Mouse (Mus musculus): ENCODE measurements around the gene Fbxl7. TPM values are rescaled to one million over a fixed set of nuclear protein-coding genes. Genes with fewer than 3 reads are reported as not detected.

The Fbxl7 gene
- total and polyA plus RNA-seq, 2 experiments = 0.70 to 1.8 TPM

GRCm38 (mm10) chr15:26688472-26689104 lies 206.8 kb downstream of the Fbxl7 start:
- H3K27me3 ChIP-seq (ENCODE audit: control insufficient read depth, insufficient read depth, low read length) = no peaks in the 10 kb centered on the region
- 82% methylated on average over 10 of the region's 10 CpGs for WGBS
- TF ChIP-seq POLR2A (IDR thresholded peaks at IDR 0.05; ENCODE audit: extremely low read depth, insufficient read depth, low read length) (no peak), CTCF (IDR thresholded peaks at IDR 0.05; ENCODE audit: low read depth, low read length) (no peak)
- H3K36me3 ChIP-seq (ENCODE audit: control insufficient read depth, insufficient read depth, low read length) = no peaks in the 10 kb centered on the region
- H3K27ac ChIP-seq (replicated peaks; ENCODE audit: insufficient read depth, low read depth, low read length) = no peak overlapping the region
- no peak for DNase-seq (ENCODE audit: extremely low read depth, low read depth, low spot score)
- H3K9ac ChIP-seq (ENCODE audit: low read depth, low read length) = no peak overlapping the region
- H3K4me3 ChIP-seq (ENCODE audit: insufficient read depth, low read depth, low read length) = no peak overlapping the region
- no peaks in the 10 kb centered on the region for H3K79me2 ChIP-seq (ENCODE audit: control insufficient read depth, insufficient read depth, low read length)
- no peaks in the 10 kb centered on the region for H3K4me1 ChIP-seq (ENCODE audit: control insufficient read depth, insufficient read depth, low read length)

- no peaks in the 10 kb centered on the region for H3K79me2 ChIP-seq (ENCODE audit: control insufficient read depth, insufficient read depth, low read length)
- H3K9ac ChIP-seq (ENCODE audit: low read depth, low read length) = no peak overlapping the region
- no peaks in the 10 kb centered on the region for H3K4me1 ChIP-seq (ENCODE audit: control insufficient read depth, insufficient read depth, low read length)
- WGBS = 83% methylated on average over 7 of the region's 7 CpGs
- no peak for TF ChIP-seq POLR2A (IDR thresholded peaks at IDR 0.05; ENCODE audit: extremely low read depth, insufficient read depth, low read length)
- TF ChIP-seq CTCF (IDR thresholded peaks at IDR 0.05; ENCODE audit: low read depth, low read length) = no peak
- no peak overlapping the region for H3K4me3 ChIP-seq (ENCODE audit: insufficient read depth, low read depth, low read length)
- DNase-seq (ENCODE audit: extremely low read depth, low read depth, low spot score) = no peak
- H3K27ac ChIP-seq (replicated peaks; ENCODE audit: insufficient read depth, low read depth, low read length) = no peak overlapping the region
- no peaks in the 10 kb centered on the region for H3K27me3 ChIP-seq (ENCODE audit: control insufficient read depth, insufficient read depth, low read length)
- H3K36me3 ChIP-seq (ENCODE audit: control insufficient read depth, insufficient read depth, low read length) = no peaks in the 10 kb centered on the region
Measured at GRCm38 (mm10) chr15:26687729-26688128, 207.7 kb downstream of the Fbxl7 start.

- no peaks in the 10 kb centered on the region for H3K79me2 ChIP-seq (ENCODE audit: control insufficient read depth, insufficient read depth, low read length)
- H3K4me3 ChIP-seq (ENCODE audit: insufficient read depth, low read depth, low read length) = no peak overlapping the region
- DNase-seq (ENCODE audit: extremely low read depth, low read depth, low spot score) = no peak
- no peaks in the 10 kb centered on the region for H3K36me3 ChIP-seq (ENCODE audit: control insufficient read depth, insufficient read depth, low read length)
- no peaks in the 10 kb centered on the region for H3K27me3 ChIP-seq (ENCODE audit: control insufficient read depth, insufficient read depth, low read length)
- H3K4me1 ChIP-seq (ENCODE audit: control insufficient read depth, insufficient read depth, low read length) = no peaks in the 10 kb centered on the region
- no peak overlapping the region for H3K27ac ChIP-seq (replicated peaks; ENCODE audit: insufficient read depth, low read depth, low read length)
- 92% methylated on average over 9 of the region's 9 CpGs for WGBS
- TF ChIP-seq CTCF (IDR thresholded peaks at IDR 0.05; ENCODE audit: low read depth, low read length) = no peak
- no peak overlapping the region for H3K9ac ChIP-seq (ENCODE audit: low read depth, low read length)
Measured at GRCm38 (mm10) chr15:26682279-26682678, 213.1 kb downstream of the Fbxl7 start.

GRCm38 (mm10) chr15:26673239-26673859 lies 222.0 kb downstream of the Fbxl7 start:
- no peak for TF ChIP-seq CTCF (IDR thresholded peaks at IDR 0.05; ENCODE audit: low read depth, low read length)
- TF ChIP-seq POLR2A (IDR thresholded peaks at IDR 0.05; ENCODE audit: extremely low read depth, insufficient read depth, low read length) = no peak
- H3K4me1 ChIP-seq (ENCODE audit: control insufficient read depth, insufficient read depth, low read length) = no peaks in the 10 kb centered on the region
- no peak for DNase-seq (ENCODE audit: extremely low read depth, low read depth, low spot score)
- H3K36me3 ChIP-seq (ENCODE audit: control insufficient read depth, insufficient read depth, low read length) = no peaks in the 10 kb centered on the region
- H3K27ac ChIP-seq (replicated peaks; ENCODE audit: insufficient read depth, low read depth, low read length) = no peak overlapping the region
- 67% methylated on average over 5 of the region's 5 CpGs for WGBS
- no peaks in the 10 kb centered on the region for H3K27me3 ChIP-seq (ENCODE audit: control insufficient read depth, insufficient read depth, low read length)
- no peaks in the 10 kb centered on the region for H3K79me2 ChIP-seq (ENCODE audit: control insufficient read depth, insufficient read depth, low read length)
- no peak overlapping the region for H3K9ac ChIP-seq (ENCODE audit: low read depth, low read length)
- H3K4me3 ChIP-seq (ENCODE audit: insufficient read depth, low read depth, low read length) = no peak overlapping the region

- no peaks in the 10 kb centered on the region for H3K27me3 ChIP-seq (ENCODE audit: control insufficient read depth, insufficient read depth, low read length)
- no peak overlapping the region for H3K9ac ChIP-seq (ENCODE audit: low read depth, low read length)
- H3K36me3 ChIP-seq (ENCODE audit: control insufficient read depth, insufficient read depth, low read length) = no peaks in the 10 kb centered on the region
- no peaks in the 10 kb centered on the region for H3K4me1 ChIP-seq (ENCODE audit: control insufficient read depth, insufficient read depth, low read length)
- DNase-seq (ENCODE audit: extremely low read depth, low read depth, low spot score) = no peak
- 87% methylated on average over 8 of the region's 8 CpGs for WGBS
- H3K27ac ChIP-seq (replicated peaks; ENCODE audit: insufficient read depth, low read depth, low read length) = no peak overlapping the region
- TF ChIP-seq CTCF (IDR thresholded peaks at IDR 0.05; ENCODE audit: low read depth, low read length) (no peak), POLR2A (IDR thresholded peaks at IDR 0.05; ENCODE audit: extremely low read depth, insufficient read depth, low read length) (no peak)
- no peaks in the 10 kb centered on the region for H3K79me2 ChIP-seq (ENCODE audit: control insufficient read depth, insufficient read depth, low read length)
- H3K4me3 ChIP-seq (ENCODE audit: insufficient read depth, low read depth, low read length) = no peak overlapping the region
Measured at GRCm38 (mm10) chr15:26654988-26655387, 240.4 kb downstream of the Fbxl7 start.

GRCm38 (mm10) chr15:26642563-26642962 lies 252.8 kb downstream of the Fbxl7 start:
- Histone ChIP-seq H3K27me3 (ENCODE audit: control insufficient read depth, insufficient read depth, low read length) (no peaks in the 10 kb centered on the region), H3K4me3 (ENCODE audit: insufficient read depth, low read depth, low read length) (no peak overlapping the region), H3K79me2 (ENCODE audit: control insufficient read depth, insufficient read depth, low read length) (no peaks in the 10 kb centered on the region), H3K9ac (ENCODE audit: low read depth, low read length) (no peak overlapping the region), H3K4me1 (ENCODE audit: control insufficient read depth, insufficient read depth, low read length) (no peaks in the 10 kb centered on the region), H3K27ac (replicated peaks; ENCODE audit: insufficient read depth, low read depth, low read length) (no peak overlapping the region), H3K36me3 (ENCODE audit: control insufficient read depth, insufficient read depth, low read length) (no peaks in the 10 kb centered on the region)
- TF ChIP-seq POLR2A (IDR thresholded peaks at IDR 0.05; ENCODE audit: extremely low read depth, insufficient read depth, low read length) (no peak), CTCF (IDR thresholded peaks at IDR 0.05; ENCODE audit: low read depth, low read length) (no peak)
- DNase-seq (ENCODE audit: extremely low read depth, low read depth, low spot score) = no peak
- WGBS = 89% methylated on average over 4 of the region's 4 CpGs

Data from liver, adult 2 months (tissue).